Mouse (Mus musculus) gastrocnemius, postnatal 4 days (tissue): ENCODE measurements around the gene Ptprc. TPM values are rescaled to one million over a fixed set of nuclear protein-coding genes. Genes with fewer than 3 reads are reported as not detected.
A peak's percentile ranks its signal among the peaks of the same experiment; 100 is the strongest.

Experiments
- DNase-seq, 2 experiments: peaks; one replicate each; pipeline ENCODE4 v3.0.0; 2021 to 2022; ENCODE audit warnings: low spot score in 2 of 2, mixed read lengths in 2 of 2
- total RNA-seq, 2 experiments: library from RNA; stranded (reverse); gene quantifications; 2 replicates each; pipeline ENCODE4 v1.2.3; 2021

Ptprc gene
- total RNA-seq, 2 experiments from 2014 or later = 4.9 to 5.6 TPM

DNA sequence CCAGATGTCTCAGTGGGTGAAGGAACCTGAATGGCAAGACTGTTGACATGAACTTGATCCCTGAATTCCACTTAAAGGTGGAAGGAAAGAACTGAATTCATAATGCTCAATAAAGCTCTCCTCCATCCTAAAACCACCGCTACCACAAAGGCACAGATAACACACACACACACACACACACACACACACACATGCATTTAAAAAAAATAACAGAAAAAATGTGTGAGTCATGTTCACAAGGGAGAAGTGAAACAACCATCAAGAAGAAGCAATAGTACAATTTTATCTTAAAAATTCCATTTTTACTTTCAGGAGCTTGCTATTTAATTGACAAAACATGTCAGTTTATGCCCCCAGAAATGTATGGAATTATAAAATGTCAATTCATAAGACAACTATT is 95.2 kb downstream of the Ptprc start:
- no peak for DNase-seq

DNA sequence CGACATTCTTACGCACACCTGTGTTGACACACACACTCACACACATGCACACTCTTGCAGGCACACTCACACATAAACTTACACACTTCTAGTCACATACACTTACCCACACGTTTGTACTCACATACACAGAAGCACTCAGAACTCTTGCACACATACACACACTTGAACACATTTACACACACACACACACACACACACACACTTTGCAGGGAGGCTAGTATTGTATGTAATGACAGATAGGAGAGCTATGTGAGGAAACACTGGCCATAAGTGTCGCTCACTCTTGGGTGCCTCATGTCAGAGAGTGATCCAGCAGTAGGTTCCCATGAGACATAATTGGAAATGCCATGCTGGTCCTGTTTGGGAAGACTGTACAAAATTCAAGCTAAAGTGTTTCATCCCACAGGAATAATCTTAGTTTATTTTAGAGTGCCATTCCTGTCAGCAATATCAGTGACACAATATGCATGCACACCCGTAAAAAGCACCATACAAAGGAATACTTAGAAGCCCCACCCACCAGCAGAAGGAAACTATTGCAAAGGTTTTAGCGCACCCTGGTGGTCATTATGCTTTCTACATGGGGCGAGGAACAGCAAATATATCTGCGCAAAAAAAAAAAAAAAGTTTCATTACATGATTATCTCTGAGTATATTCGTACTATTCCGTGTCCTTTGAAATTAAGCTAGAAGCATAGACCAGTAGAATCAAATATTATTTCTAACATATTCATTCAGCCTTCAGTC is 131.1 kb downstream of the Ptprc start:
- peak; percentile 68 to 84 for DNase-seq

DNA sequence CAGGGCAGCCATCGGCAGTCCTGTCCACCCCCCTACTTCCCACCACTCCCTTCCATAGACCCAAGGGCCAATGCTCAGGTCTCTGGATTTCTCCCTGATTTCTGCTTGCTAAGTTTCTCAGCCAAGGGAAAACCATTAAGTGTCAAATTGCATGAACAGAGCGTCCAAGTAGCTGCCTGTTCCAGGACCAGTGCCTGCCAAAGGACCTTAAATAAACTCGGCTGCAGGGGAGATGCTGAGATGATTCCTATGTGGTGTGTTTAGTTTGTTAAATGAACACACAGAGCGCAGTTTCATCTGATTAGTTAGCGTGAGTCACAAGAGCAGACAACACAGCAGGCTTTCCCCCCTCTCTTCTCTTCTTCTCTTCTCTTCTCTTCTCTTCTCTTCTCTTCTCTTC is 135.0 kb downstream of the Ptprc start:
- DNase-seq = peak in 1 of 2 experiments; percentile 28

DNA sequence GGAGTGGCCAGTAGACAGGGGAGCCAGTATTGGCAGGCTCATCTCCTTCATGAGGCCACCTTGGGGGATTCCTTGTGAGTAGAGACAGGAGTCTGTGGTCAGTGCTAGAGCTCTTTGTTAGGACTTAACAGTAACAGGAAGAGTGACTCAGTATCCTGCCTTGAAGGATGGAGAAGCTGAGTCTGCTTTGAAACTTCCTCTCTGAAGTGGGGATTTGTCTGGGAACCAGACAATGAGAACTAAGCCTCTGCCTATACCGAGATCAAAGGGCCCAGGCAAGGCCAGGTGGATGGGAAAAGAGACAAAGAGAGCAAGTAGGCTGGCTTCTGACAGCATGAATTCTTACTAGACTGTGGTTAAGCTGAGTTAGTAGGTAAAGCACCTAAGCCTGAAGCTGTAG is 136.3 kb downstream of the Ptprc start:
- no peak for DNase-seq

DNA sequence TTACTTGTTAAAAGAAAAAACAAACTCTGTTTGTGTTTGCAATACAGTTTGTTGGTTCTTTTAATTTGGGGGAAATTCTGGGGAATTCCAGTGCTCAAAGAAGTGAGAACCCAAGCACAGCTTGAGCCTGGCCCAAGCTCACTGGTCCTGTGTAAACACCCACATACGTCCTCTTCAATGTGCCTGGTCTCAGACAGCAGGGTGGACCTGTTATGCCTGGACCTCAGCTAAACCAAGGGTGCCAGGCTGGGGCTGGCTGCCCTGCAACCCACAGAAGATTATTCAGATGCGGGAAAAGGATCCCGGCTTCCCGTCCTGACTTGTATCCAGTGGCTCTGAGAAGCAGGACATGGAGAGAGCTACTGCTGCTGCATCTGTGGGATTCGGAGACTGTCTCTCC is 138.0 kb downstream of the Ptprc start:
- DNase-seq = no peak

DNA sequence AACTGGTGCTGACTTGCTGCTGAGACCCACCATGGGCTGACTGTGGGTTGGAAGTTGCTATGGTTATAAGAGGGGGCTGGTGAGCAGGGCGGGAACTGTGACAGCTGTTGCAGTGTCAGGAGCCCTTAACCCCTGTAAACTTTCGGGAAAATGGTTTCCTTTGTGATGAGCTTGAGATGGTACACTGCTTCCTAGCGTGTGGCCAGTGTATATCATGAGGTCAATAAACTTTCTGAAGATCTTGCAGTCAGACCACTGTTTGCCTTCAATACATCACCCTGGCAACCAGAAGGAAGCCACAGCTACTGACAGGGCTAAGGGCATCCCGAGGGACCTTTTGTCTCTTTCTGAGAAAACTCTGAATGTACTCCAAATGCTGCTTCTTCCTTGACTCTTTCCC is 145.9 kb downstream of the Ptprc start:
- DNase-seq = no peak

DNA sequence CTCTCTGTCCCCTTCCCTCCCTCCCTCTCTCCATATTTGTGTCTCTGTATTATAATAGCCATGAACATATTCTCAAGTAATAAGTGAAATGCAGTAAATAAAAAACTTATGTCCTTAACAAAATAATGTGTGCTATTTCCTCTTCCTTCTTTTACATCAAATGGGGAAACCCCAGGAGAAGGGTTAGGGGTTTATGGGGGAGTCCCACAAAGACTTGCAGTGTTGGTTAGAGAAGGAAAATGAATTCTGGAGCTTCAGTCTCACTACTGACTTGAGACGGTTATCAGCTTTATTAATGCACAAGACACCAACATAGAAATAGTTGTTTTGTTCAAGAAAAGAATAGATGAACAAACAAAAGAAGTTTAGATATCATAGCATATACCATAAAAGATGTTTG is 150.2 kb downstream of the Ptprc start:
- DNase-seq = no peak

DNA sequence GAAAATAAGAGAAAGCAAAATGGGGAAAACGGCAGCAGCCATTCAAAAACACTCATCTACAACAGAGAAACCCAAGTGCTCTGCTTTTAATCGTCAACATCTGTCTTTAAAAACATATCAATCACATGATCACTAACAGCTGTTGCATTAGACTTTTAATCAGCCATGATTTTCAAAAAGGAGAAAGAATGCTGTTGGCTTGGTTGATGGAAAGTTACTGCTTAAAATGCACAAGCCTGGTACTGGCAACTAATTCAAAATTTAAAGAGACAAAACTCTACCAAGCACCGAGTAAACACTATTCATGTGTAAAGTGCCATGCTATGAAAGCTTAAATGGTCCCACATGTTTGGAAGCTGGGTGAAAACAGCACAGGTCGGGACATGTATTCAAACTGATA is 151.9 kb downstream of the Ptprc start:
- DNase-seq = no peak

DNA sequence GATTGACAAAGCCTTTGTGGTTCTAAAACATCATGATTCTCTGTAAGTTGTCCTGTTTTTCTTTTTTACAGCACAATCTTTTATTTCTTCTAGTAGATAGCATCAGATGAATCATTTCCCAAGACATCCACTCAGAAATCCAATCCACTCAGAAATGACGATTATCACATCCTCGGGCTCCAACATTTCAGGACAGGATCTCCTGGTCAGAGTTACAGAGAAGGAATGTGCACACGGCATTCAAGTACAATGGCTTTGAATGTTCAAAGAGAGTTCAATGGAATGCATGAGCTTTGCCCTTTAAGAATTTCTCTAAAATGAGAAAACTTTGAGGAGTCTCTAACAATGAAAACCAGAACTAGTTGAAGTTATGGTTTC is 152.6 kb downstream of the Ptprc start:
- no peak for DNase-seq

DNA sequence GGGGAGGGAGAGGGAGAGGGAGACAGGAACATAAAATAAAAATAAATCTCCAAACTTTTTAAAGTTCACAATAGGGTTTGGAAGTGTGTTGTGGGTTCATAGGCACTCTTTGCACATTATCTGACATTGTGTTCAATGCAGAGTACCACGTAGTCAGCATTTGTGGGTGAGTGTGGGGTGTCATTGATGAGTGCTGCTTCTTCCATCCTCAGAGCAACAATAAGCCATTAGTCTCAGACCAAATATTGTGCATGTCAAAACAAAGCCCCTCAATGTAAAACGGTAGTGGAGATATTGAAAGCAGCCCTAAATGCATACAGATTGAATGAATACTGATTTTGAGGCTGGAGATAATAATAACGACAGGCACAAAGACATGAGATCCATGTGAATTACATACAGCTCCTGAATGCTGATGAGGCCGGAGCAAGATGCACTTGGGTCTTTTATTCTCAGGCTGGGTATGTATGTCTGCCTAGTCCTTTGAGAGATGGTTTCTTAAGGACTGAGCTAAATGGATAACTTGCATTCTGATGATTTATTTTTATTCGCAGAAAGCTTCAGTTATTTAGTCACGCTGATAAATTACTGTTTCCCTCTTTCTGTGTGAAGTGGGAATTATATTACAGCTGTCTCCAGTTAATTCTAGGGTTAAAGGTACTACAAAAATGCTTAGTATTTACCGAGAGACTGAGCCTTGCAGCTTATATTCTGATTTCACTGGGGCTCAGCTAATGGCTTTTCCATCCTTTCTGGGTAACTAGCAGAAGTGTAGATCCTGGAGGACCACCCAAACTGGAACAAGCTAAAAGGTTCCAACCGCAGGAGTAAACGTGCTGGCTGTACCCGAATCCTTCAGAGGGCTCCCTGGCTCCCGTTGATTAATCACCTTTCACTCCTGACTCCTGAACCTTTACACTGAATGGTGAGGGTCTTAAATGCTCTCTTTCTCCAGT is 153.3 kb downstream of the Ptprc start:
- no peak for DNase-seq

Other genes starting within 250 kb of the Ptprc start
- not detected for gene Atp6v1g3, start 98.0 kb upstream of the Ptprc start, total RNA-seq